Mouse (Mus musculus) small intestine, adult 2 months (tissue): ENCODE results near the gene Txnrd2.

ENCODE experiments used
- CTCF ChIP-seq: fragments of 200-500 bp; IDR thresholded peaks from 2 replicates; pipeline ENCODE4 v1.5.1; 2012; ENCODE audit warnings: low read depth, mild to moderate bottlenecking, control low read depth, inconsistent platforms, low read length, moderate library complexity, mixed read lengths; ENCODE audit not compliant: insufficient replicate concordance, insufficient read length; ENCODE audit errors: extremely low read depth
- POLR2A ChIP-seq: fragments of 200-500 bp; IDR thresholded peaks from 2 replicates; pipeline ENCODE4 v1.6.1; 2012; ENCODE audit warnings: low read depth, mild to moderate bottlenecking, control low read depth, inconsistent platforms, low read length, moderate library complexity

DNA sequence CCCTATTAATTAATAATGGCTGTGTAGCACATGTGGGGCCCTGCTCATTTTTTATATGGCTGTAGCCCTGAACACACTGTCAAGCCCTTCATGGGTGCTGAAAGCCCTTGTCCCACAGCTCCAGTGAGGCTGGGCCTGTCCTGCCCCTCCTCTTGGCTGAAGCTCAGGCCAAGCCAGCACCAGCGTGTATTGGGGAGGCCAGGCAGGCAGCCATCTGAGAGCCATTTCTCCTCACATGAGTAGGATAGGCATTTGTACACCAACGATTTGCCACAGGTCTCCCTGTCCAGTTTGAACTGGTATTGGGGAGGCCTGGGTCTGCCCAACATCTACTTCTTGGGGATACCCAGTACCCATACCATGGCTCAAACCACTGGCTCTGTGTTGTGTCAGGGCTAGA lies 47.8 kb downstream of the Txnrd2 start:
- TF ChIP-seq CTCF (no peak), POLR2A (no peak)
